Comparison of ENCODE assay signal across 8 mouse cellular contexts in genomic region chr12:21373820-21374475, GRCm38 (mm10). TPM values are rescaled to one million over a fixed set of nuclear protein-coding genes. Genes with fewer than 3 reads are reported as not detected.
DNase-seq lines count a peak whose midpoint lies in the region; ATAC-seq and TF ChIP-seq lines count a peak whose summit lies in the region.

No protein-coding gene starts in this region.

- 4% methylated on average over 24 of the region's 24 CpGs for WGBS in heart, embryonic 12.5 days
- 6% methylated on average over 24 of the region's 24 CpGs for WGBS in hindbrain, embryonic 10.5 days
- 7% methylated on average over 24 of the region's 24 CpGs for WGBS in midbrain, embryonic 10.5 days

- intact Hi-C loops in heart, postnatal 36 days (cut with DNase I): loop anchor here (1.0 to 5.0 kb wide), 4 partner anchors 43 to 168 kb away; partner anchors contain the start of genes Iah1 and Ywhaq

- H3K27ac ChIP-seq in heart, embryonic 12.5 days (ENCODE audit: poor library complexity, severe bottlenecking): peak overlapping the region; percentile 94
- peak overlapping the region; percentile 77 for H3K27ac ChIP-seq in MEL (ENCODE audit: control insufficient read depth, low read depth, low read length)
- H3K27ac ChIP-seq in hindbrain, embryonic 10.5 days: peak overlapping the region; percentile 96
- H3K27ac ChIP-seq in midbrain, embryonic 10.5 days (replicated peaks): peak overlapping the region; percentile 96

- peaks cover 3% of the 10 kb centered on the region; the same call in 1 of the 2 replicates for H3K4me1 ChIP-seq in heart, embryonic 12.5 days (replicated peaks)
- peaks cover 2% of the 10 kb centered on the region in 2 experiments; a peak in 3 of 4 replicates for H3K4me1 ChIP-seq in MEL (ENCODE audit: control insufficient read depth in 1 of 2, insufficient read depth in 2 of 2, low read length in 2 of 2)
- H3K4me1 ChIP-seq in hindbrain, embryonic 10.5 days (replicated peaks): peaks cover 8% of the 10 kb centered on the region
- H3K4me1 ChIP-seq in midbrain, embryonic 10.5 days: peaks cover 9% of the 10 kb centered on the region

- H3K79me2 ChIP-seq in MEL (ENCODE audit: control insufficient read depth, insufficient read depth, low read length, poor library complexity): peaks cover 4% of the 10 kb centered on the region

- no peaks in the 10 kb centered on the region for H3K36me3 ChIP-seq in heart, embryonic 12.5 days
- H3K36me3 ChIP-seq in MEL (ENCODE audit: control insufficient read depth in 1 of 2, insufficient read depth in 2 of 2, low read length in 2 of 2): peaks cover 0 to 15% of the 10 kb centered on the region in 2 experiments; a peak in 2 of 4 replicates
- H3K36me3 ChIP-seq in hindbrain, embryonic 10.5 days: 0 out of 2 replicates have a peak, but pooled peaks cover 3% of the 10 kb centered on the region
- no peaks in the 10 kb centered on the region for H3K36me3 ChIP-seq in midbrain, embryonic 10.5 days

- H3K9ac ChIP-seq in heart, embryonic 12.5 days: peak overlapping the region; percentile 85
- H3K9ac ChIP-seq in MEL (ENCODE audit: control insufficient read depth, low read depth, low read length, poor library complexity, severe bottlenecking): peak overlapping the region; percentile 89

- peak overlapping the region; percentile 84 for H3K4me2 ChIP-seq in heart, embryonic 12.5 days

- TF ChIP-seq POLR2A in MEL (IDR thresholded peaks at IDR 0.05; ENCODE audit: control insufficient read depth in 1 of 2, insufficient read depth in 1 of 2, low read depth in 1 of 2, low read length in 2 of 2, poor library complexity in 1 of 2): no peak

- TF ChIP-seq CTCF in MEL (IDR thresholded peaks at IDR 0.05 in 2 of 3, conservative IDR thresholded peaks at IDR 0.05 in 1 of 3; ENCODE audit: control insufficient read depth in 1 of 3, insufficient read depth in 1 of 3, low read depth in 2 of 3, low read length in 3 of 3, poor library complexity in 1 of 3, severe bottlenecking in 1 of 3): no peak

- TF ChIP-seq EP300 in MEL (IDR thresholded peaks at IDR 0.05; ENCODE audit: low read depth in 1 of 2, low read length in 2 of 2): 0 out of 4 replicates have a peak, but pooled peaks of 1 of the 2 experiments have one; percentile 18

- no peak for DNase-seq in heart, postnatal 36 days
- DNase-seq in MEL (ENCODE audit: low read depth, low spot score): no peak
- no peak for DNase-seq in hindbrain, embryonic 10.5 days (ENCODE audit: low spot score)
- DNase-seq in midbrain, embryonic 10.5 days (ENCODE audit: low spot score): no peak
- no peak for DNase-seq in Muller cell, postnatal 12 days (ENCODE audit: inconsistent ontology term)
- no peak for DNase-seq in left cerebral cortex, adult 11 months (ENCODE audit: low spot score)
- DNase-seq in thymus, postnatal 0 days (ENCODE audit: low spot score): no peak

- ATAC-seq in heart, embryonic 12.5 days (ENCODE audit: insufficient number of reproducible peaks, low FRiP score): peak; percentile 69

- no peaks in the 10 kb centered on the region for H3K9me3 ChIP-seq in heart, embryonic 12.5 days (replicated peaks)
- H3K9me3 ChIP-seq in MEL (replicated peaks; ENCODE audit: insufficient read depth, low read length): no peaks in the 10 kb centered on the region
- H3K9me3 ChIP-seq in hindbrain, embryonic 10.5 days: no peaks in the 10 kb centered on the region
- H3K9me3 ChIP-seq in midbrain, embryonic 10.5 days (replicated peaks): no peaks in the 10 kb centered on the region

- no peaks in the 10 kb centered on the region for H3K27me3 ChIP-seq in heart, embryonic 12.5 days (replicated peaks)
- no peaks in the 10 kb centered on the region for H3K27me3 ChIP-seq in MEL (ENCODE audit: control insufficient read depth in 1 of 2, insufficient read depth in 2 of 2, low read length in 2 of 2)
- no peaks in the 10 kb centered on the region for H3K27me3 ChIP-seq in hindbrain, embryonic 10.5 days (ENCODE audit: insufficient read depth, poor library complexity, severe bottlenecking)
- no peaks in the 10 kb centered on the region for H3K27me3 ChIP-seq in midbrain, embryonic 10.5 days (ENCODE audit: low read depth, poor library complexity, severe bottlenecking)

- peak overlapping the region; percentile 81 for H3K4me3 ChIP-seq in heart, embryonic 12.5 days
- peak overlapping the region; percentile 68 to 71 for H3K4me3 ChIP-seq in MEL (ENCODE audit: control insufficient read depth in 1 of 2, insufficient read depth in 1 of 2, low read depth in 2 of 2, low read length in 2 of 2)
- peak overlapping the region; percentile 81 for H3K4me3 ChIP-seq in hindbrain, embryonic 10.5 days
- peak overlapping the region; percentile 78 for H3K4me3 ChIP-seq in midbrain, embryonic 10.5 days

- no peak for TF ChIP-seq RAD21 in MEL (IDR thresholded peaks at IDR 0.05; ENCODE audit: low read depth, low read length)

TF ChIP-seq in MEL, 35 proteins besides CTCF, POLR2A, EP300 and RAD21:
- no peak for TF ChIP-seq ETS1 (IDR thresholded peaks at IDR 0.05; ENCODE audit: low read depth, low read length)
- TF ChIP-seq TAL1 (IDR thresholded peaks at IDR 0.05; ENCODE audit: low read length): no peak
- TF ChIP-seq RCOR1 (IDR thresholded peaks at IDR 0.05; ENCODE audit: low read depth, low read length): no peak
- TF ChIP-seq GATA1 (IDR thresholded peaks at IDR 0.05; ENCODE audit: low read depth, low read length): no peak
- TF ChIP-seq UBTF (IDR thresholded peaks at IDR 0.05; ENCODE audit: borderline replicate concordance, insufficient read depth, low read depth, low read length): 0 out of 2 replicates have a peak, but pooled peaks have one; percentile 23
- no peak for TF ChIP-seq MYC (IDR thresholded peaks at IDR 0.05; ENCODE audit: low read depth, low read length)
- TF ChIP-seq NELFE (IDR thresholded peaks at IDR 0.05; ENCODE audit: low read depth, low read length): no peak
- no peak for TF ChIP-seq NRF1 (IDR thresholded peaks at IDR 0.05; ENCODE audit: insufficient read depth, low read depth, low read length, poor library complexity, severe bottlenecking)
- TF ChIP-seq MYB (IDR thresholded peaks at IDR 0.05; ENCODE audit: low read depth, low read length): no peak
- no peak for TF ChIP-seq MAZ (IDR thresholded peaks at IDR 0.05; ENCODE audit: low read depth, low read length)
- no peak for TF ChIP-seq E2F4 (IDR thresholded peaks at IDR 0.05; ENCODE audit: borderline replicate concordance, low read depth, low read length)
- TF ChIP-seq CHD2 (IDR thresholded peaks at IDR 0.05; ENCODE audit: low read length): no peak
- TF ChIP-seq MAFK (IDR thresholded peaks at IDR 0.05; ENCODE audit: borderline replicate concordance, low read depth, low read length): no peak
- no peak for TF ChIP-seq ZC3H11A (IDR thresholded peaks at IDR 0.05; ENCODE audit: low read depth, low read length)
- no peak for TF ChIP-seq MAX (IDR thresholded peaks at IDR 0.05; ENCODE audit: low read length)
- peak; percentile 67; the same call in 1 of the 2 replicates for TF ChIP-seq ZNF384 (IDR thresholded peaks at IDR 0.05; ENCODE audit: low read depth, low read length)

RNA-seq across cellular contexts. Expression of gene Adam17, which starts 0.5 kb away (rescaled TPM):
- polyA plus RNA-seq in heart, embryonic 12.5 days (2016; fragmentation: Nextera tagmentation; extraction: Ambion mirVana): 38.6 and 39.9 TPM in 2 replicates
- total RNA-seq in heart, postnatal 36 days (2021): 10 to 100 TPM; 48.2 to 54.3 TPM
- 14.2 and 14.5 TPM in 2 replicates for total RNA-seq in MEL (2012; rRNA removed)
- 10 to 100 TPM in 1 of 2 experiments, not detected in 1; 12.9 TPM for polyA plus RNA-seq in MEL (2012; ENCODE audit: insufficient read depth in 1 of 2, insufficient read length in 2 of 2, low read depth in 1 of 2, low replicate concordance in 2 of 2, missing spikeins in 1 of 2)
- 31.8 and 40.7 TPM in 2 replicates for polyA plus RNA-seq in hindbrain, embryonic 10.5 days (2016; fragmentation: Nextera tagmentation; extraction: Ambion mirVana)
- polyA plus RNA-seq in midbrain, embryonic 10.5 days (2016; fragmentation: Nextera tagmentation; extraction: Ambion mirVana): 42.2 and 42.8 TPM in 2 replicates
- polyA plus RNA-seq in thymus, postnatal 0 days (2015; fragmentation: Nextera tagmentation; extraction: Ambion mirVana): 34.1 and 37.4 TPM in 2 replicates

RNA-seq across cellular contexts. Expression of gene Ywhaq, which starts 43.5 kb away (rescaled TPM):
- polyA plus RNA-seq in heart, embryonic 12.5 days (2016; fragmentation: Nextera tagmentation; extraction: Ambion mirVana): 558 and 566 TPM in 2 replicates
- 10 to 100 TPM; 62.2 to 68.0 TPM for total RNA-seq in heart, postnatal 36 days (2021)
- total RNA-seq in MEL (2012; rRNA removed): 99.4 and 102 TPM in 2 replicates
- 10 to 100 TPM in 1 of 2 experiments, not detected in 1; 99.2 TPM for polyA plus RNA-seq in MEL (2012; ENCODE audit: insufficient read depth in 1 of 2, insufficient read length in 2 of 2, low read depth in 1 of 2, low replicate concordance in 2 of 2, missing spikeins in 1 of 2)
- 1,017 and 1,052 TPM in 2 replicates for polyA plus RNA-seq in hindbrain, embryonic 10.5 days (2016; fragmentation: Nextera tagmentation; extraction: Ambion mirVana)
- 1,071 and 1,090 TPM in 2 replicates for polyA plus RNA-seq in midbrain, embryonic 10.5 days (2016; fragmentation: Nextera tagmentation; extraction: Ambion mirVana)
- 361 and 392 TPM in 2 replicates for polyA plus RNA-seq in thymus, postnatal 0 days (2015; fragmentation: Nextera tagmentation; extraction: Ambion mirVana)

RNA-seq across cellular contexts. Expression of gene Iah1, which starts 57.8 kb away (rescaled TPM):
- polyA plus RNA-seq in heart, embryonic 12.5 days (2016; fragmentation: Nextera tagmentation; extraction: Ambion mirVana): 37.3 and 39.0 TPM in 2 replicates
- total RNA-seq in heart, postnatal 36 days (2021): 10 to 100 TPM; 12.2 to 17.4 TPM
- 14.2 and 18.7 TPM in 2 replicates for total RNA-seq in MEL (2012; rRNA removed)
- 10 to 100 TPM in 1 of 2 experiments, not detected in 1; 15.4 TPM for polyA plus RNA-seq in MEL (2012; ENCODE audit: insufficient read depth in 1 of 2, insufficient read length in 2 of 2, low read depth in 1 of 2, low replicate concordance in 2 of 2, missing spikeins in 1 of 2)
- 45.4 and 48.6 TPM in 2 replicates for polyA plus RNA-seq in hindbrain, embryonic 10.5 days (2016; fragmentation: Nextera tagmentation; extraction: Ambion mirVana)
- 44.8 and 49.3 TPM in 2 replicates for polyA plus RNA-seq in midbrain, embryonic 10.5 days (2016; fragmentation: Nextera tagmentation; extraction: Ambion mirVana)
- 73.0 and 74.7 TPM in 2 replicates for polyA plus RNA-seq in thymus, postnatal 0 days (2015; fragmentation: Nextera tagmentation; extraction: Ambion mirVana)
